Mouse (Mus musculus): ENCODE results near the gene Mrpl58. TPM values are rescaled to one million over a fixed set of nuclear protein-coding genes. Genes with fewer than 3 reads are reported as not detected.
A peak's percentile ranks its signal among the peaks of the same experiment; 100 is the strongest.
"Not testable (repeated sequence)": the region's sequence is repeated elsewhere in the genome, so short reads cannot be mapped to it uniquely, and the experiment has no call there.

Mrpl58 gene
- polyA plus RNA-seq, 1 experiment from 2014 or later: 235 TPM

DNA sequence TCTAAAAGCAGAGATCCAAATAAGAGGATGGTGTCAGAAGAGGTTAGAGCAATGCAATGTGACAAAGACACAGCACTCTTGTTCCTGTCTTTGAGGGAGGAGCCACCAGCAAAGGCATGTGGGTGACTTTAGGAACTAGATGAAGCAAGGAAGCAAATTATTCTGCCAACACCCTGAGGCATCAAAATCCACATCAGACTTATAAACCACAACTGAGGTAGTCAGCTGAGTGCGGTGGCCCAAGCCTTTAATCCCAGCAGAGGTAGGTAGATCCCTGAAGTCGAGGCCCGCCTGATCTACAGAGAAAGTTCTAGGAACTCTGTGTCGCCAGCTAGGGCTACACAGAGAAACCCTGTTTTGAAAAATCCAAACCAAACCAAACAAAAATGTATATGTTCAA is 26.3 kb upstream of the Mrpl58 start:
- Histone ChIP-seq H3K36me3 (ENCODE audit: control insufficient read depth, insufficient read depth, low read length) (no peaks in the 10 kb centered on the region), H3K9me3 (ENCODE audit: control insufficient read depth, low read length) (no peaks in the 10 kb centered on the region), H3K4me1 (ENCODE audit: control insufficient read depth, insufficient read depth, low read length) (peaks cover 5% of the 10 kb centered on the region; the same call in 1 of the 2 replicates), H3K27ac (ENCODE audit: low read depth, low read length) (no peak overlapping the region), H3K4me3 (ENCODE audit: low read length) (no peak overlapping the region), H3K4me2 (replicated peaks; ENCODE audit: low read depth, low read length) (no peak overlapping the region), H3K9ac (ENCODE audit: low read depth, low read length) (no peak overlapping the region), H3K27me3 (ENCODE audit: control insufficient read depth, insufficient read depth, low read length) (peaks cover 21% of the 10 kb centered on the region)
- ATAC-seq (ENCODE audit: low FRiP score, low TSS enrichment): no peak
- 91% methylated on average over 4 of the region's 4 CpGs for WGBS

DNA sequence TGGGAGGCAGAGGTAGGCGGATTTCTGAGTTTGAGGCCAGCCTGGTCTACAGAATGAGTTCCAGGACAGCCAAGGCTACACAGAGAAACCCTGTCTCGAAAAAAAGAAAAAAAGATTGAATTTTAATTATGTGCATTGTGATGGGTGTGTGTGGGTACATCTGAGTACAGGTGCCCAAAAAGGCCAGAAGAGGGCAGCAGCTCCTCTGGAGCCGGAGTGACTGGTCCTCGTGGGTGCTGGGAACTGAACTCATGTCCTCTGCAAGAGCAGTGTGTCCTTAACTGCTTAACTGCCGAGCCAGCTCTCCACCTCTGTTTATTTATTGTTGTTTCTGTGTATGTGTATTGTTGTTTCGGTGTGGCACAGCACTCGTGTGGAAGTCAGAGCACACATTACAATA is 25.7 kb upstream of the Mrpl58 start:
- Histone ChIP-seq H3K4me3 (ENCODE audit: low read length) (no peak overlapping the region), H3K27ac (ENCODE audit: low read depth, low read length) (no peak overlapping the region), H3K9ac (ENCODE audit: low read depth, low read length) (no peak overlapping the region), H3K4me2 (replicated peaks; ENCODE audit: low read depth, low read length) (no peak overlapping the region), H3K36me3 (ENCODE audit: control insufficient read depth, insufficient read depth, low read length) (no peaks in the 10 kb centered on the region), H3K4me1 (ENCODE audit: control insufficient read depth, insufficient read depth, low read length) (peaks cover 11% of the 10 kb centered on the region), H3K9me3 (ENCODE audit: control insufficient read depth, low read length) (no peaks in the 10 kb centered on the region), H3K27me3 (ENCODE audit: control insufficient read depth, insufficient read depth, low read length) (peaks cover 21% of the 10 kb centered on the region)
- no peak for ATAC-seq (ENCODE audit: low FRiP score, low TSS enrichment)
- WGBS: 80% methylated on average over 7 of the region's 7 CpGs

- no peak for ATAC-seq (ENCODE audit: low FRiP score, low TSS enrichment)
- Histone ChIP-seq H3K4me1 (ENCODE audit: control insufficient read depth, insufficient read depth, low read length) (peaks cover 34% of the 10 kb centered on the region), H3K27me3 (ENCODE audit: control insufficient read depth, insufficient read depth, low read length) (no peaks in the 10 kb centered on the region), H3K9me3 (ENCODE audit: control insufficient read depth, low read length) (no peaks in the 10 kb centered on the region), H3K4me3 (ENCODE audit: low read length) (peak overlapping the region; percentile 83), H3K4me2 (replicated peaks; ENCODE audit: low read depth, low read length) (peak overlapping the region; percentile 91), H3K27ac (ENCODE audit: low read depth, low read length) (no peak overlapping the region), H3K9ac (ENCODE audit: low read depth, low read length) (0 out of 2 replicates have a peak overlapping the region, but pooled peaks have one; percentile 93), H3K36me3 (ENCODE audit: control insufficient read depth, insufficient read depth, low read length) (no peaks in the 10 kb centered on the region)
- 12% methylated on average over 9 of the region's 9 CpGs for WGBS
These were observed 22.3 kb upstream of the Mrpl58 start for GRCm38 (mm10) chr11:115381276-115381675.

DNA sequence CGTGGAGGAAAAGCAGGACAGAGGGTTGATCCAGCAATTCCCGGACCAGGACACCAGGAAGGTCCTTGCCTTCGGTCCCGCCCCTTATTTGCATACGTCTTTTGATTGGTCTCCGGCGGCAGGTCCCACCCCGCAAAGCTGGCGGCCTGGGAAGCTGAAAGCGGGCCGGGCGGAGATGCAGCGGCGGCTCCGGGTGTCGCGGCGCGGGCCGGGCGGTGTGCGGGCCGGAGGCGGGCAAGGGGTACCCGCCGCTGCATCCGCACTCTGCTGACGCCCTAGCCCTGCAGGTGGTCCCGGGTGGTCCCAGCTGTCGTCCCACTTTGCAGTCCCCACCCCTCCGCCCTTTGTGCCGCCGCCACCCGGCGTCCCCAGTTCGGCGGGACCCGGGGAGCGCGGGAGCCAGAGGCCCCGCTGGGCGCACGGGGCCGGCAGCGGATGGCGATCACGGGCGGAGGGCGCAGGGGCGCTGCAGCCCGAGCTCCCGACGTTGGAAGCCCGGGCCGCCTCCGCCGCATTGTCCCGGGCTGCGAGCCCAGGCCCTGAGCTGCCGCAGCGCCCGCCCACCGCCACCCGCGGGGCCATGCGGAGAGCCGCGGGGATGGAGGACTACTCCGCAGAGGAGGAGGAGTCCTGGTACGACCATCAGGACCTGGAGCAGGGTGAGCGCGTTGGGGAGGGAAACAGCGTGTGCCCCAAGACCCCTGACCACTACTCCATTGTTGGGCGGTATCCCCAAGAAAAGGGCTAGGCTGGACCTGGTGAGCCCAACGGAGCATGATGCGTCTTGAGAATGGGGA is 21.6 kb upstream of the Mrpl58 start, which contains the start of gene Cdr2l:
Gene Cdr2l (plus strand): TSS at position 174 of the 797 bp plus-strand sequence.
- peak; percentile 89 for ATAC-seq (ENCODE audit: low FRiP score, low TSS enrichment)
- peak within 1 kb of the TSS; percentile 83 for H3K4me3 ChIP-seq (ENCODE audit: low read length)
- peak within 1 kb of the TSS; percentile 91 for H3K4me2 ChIP-seq (replicated peaks; ENCODE audit: low read depth, low read length)
- WGBS: under 1% methylated on average over 64 of the region's 76 CpGs
- H3K36me3 ChIP-seq (ENCODE audit: control insufficient read depth, insufficient read depth, low read length): no peaks in the 10 kb centered on the region
- H3K4me1 ChIP-seq (ENCODE audit: control insufficient read depth, insufficient read depth, low read length): peaks cover 34% of the 10 kb centered on the region
- peak within 1 kb of the TSS; percentile 68 for H3K27ac ChIP-seq (ENCODE audit: low read depth, low read length)
- no peaks in the 10 kb centered on the region for H3K27me3 ChIP-seq (ENCODE audit: control insufficient read depth, insufficient read depth, low read length)
- H3K9me3 ChIP-seq (ENCODE audit: control insufficient read depth, low read length): no peaks in the 10 kb centered on the region
- peak within 1 kb of the TSS; percentile 93 for H3K9ac ChIP-seq (ENCODE audit: low read depth, low read length)

GRCm38 (mm10) chr11:115382891-115383290 is 20.7 kb upstream of the Mrpl58 start:
- Histone ChIP-seq H3K4me3 (ENCODE audit: low read length) (peak overlapping the region; percentile 83), H3K9ac (ENCODE audit: low read depth, low read length) (peak overlapping the region; percentile 93; the same call in 1 of the 2 replicates), H3K27ac (ENCODE audit: low read depth, low read length) (no peak overlapping the region), H3K27me3 (ENCODE audit: control insufficient read depth, insufficient read depth, low read length) (no peaks in the 10 kb centered on the region), H3K4me1 (ENCODE audit: control insufficient read depth, insufficient read depth, low read length) (peaks cover 34% of the 10 kb centered on the region), H3K36me3 (ENCODE audit: control insufficient read depth, insufficient read depth, low read length) (no peaks in the 10 kb centered on the region), H3K9me3 (ENCODE audit: control insufficient read depth, low read length) (no peaks in the 10 kb centered on the region), H3K4me2 (replicated peaks; ENCODE audit: low read depth, low read length) (peak overlapping the region; percentile 91)
- 20% methylated on average over 5 of the region's 5 CpGs for WGBS
- ATAC-seq (ENCODE audit: low FRiP score, low TSS enrichment): no peak

DNA sequence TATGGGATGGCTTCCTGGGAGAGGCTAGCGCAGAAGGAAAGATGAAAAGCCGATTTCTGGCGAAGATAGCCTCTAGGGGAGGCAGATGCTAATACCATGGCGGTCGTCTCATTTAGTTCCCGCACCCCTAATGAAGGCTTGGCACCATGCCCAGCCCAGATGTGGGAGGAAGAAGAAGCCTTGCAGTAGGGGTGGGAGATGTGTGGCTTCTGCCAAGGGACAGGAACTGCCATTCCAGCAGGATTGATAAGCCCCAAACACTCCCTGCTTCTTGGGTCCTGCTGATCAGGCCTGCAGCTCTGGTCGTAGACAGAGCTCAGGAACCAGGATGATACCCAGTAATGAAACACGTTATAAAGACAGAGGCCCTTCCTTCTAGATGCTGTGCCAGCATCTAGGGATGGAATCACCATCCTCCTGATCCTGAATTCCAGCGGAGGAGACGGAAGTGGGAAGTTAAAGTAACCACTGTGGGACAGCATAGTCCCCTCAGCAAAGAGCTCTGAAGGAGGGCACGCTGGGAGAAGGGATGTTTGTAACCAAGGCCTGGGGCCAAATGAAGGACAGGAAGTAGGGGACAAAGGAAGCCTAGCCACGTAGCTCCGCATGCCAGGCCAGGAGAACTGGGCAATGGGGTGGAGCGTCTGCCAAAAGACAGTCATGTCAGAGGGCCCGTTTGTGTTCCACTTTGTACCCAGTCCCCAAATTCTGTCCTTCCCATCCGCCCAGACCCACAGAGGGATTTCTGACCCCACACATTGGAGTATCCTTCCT is 19.7 kb upstream of the Mrpl58 start:
- no peak for ATAC-seq (ENCODE audit: low FRiP score, low TSS enrichment)
- Histone ChIP-seq H3K36me3 (ENCODE audit: control insufficient read depth, insufficient read depth, low read length) (no peaks in the 10 kb centered on the region), H3K4me2 (replicated peaks; ENCODE audit: low read depth, low read length) (peak overlapping the region; percentile 91), H3K9ac (ENCODE audit: low read depth, low read length) (peak overlapping the region; percentile 25; the same call in 1 of the 2 replicates), H3K27me3 (ENCODE audit: control insufficient read depth, insufficient read depth, low read length) (no peaks in the 10 kb centered on the region), H3K4me3 (ENCODE audit: low read length) (no peak overlapping the region), H3K27ac (ENCODE audit: low read depth, low read length) (peak overlapping the region; percentile 2; the same call in 1 of the 2 replicates), H3K9me3 (ENCODE audit: control insufficient read depth, low read length) (no peaks in the 10 kb centered on the region), H3K4me1 (ENCODE audit: control insufficient read depth, insufficient read depth, low read length) (peaks cover 34% of the 10 kb centered on the region)
- WGBS: 55% methylated on average over 16 of the region's 16 CpGs

DNA sequence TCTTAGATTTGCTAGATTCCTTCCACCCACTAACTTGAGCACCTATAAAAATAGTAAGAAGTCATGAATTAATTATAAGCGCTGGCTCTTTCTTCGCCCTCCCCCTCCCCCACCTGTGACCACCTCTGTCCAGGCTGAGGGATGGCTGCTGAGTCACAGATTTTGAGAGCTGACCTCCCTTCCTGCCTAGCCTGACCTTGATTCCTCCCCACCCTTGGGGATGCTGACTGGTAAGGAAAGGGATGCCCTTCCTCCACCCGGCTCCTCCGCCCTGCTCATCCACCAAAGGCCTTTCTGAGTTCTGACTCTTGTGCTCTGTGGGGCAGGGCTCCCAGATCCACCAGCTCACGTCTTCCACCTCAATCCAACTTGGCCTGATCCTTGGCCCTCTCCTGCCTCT is 19.0 kb upstream of the Mrpl58 start:
- Histone ChIP-seq H3K9ac (ENCODE audit: low read depth, low read length) (no peak overlapping the region), H3K4me2 (replicated peaks; ENCODE audit: low read depth, low read length) (no peak overlapping the region; the same call in 1 of the 2 replicates), H3K4me3 (ENCODE audit: low read length) (no peak overlapping the region), H3K9me3 (ENCODE audit: control insufficient read depth, low read length) (no peaks in the 10 kb centered on the region), H3K36me3 (ENCODE audit: control insufficient read depth, insufficient read depth, low read length) (no peaks in the 10 kb centered on the region), H3K4me1 (ENCODE audit: control insufficient read depth, insufficient read depth, low read length) (peaks cover 34% of the 10 kb centered on the region), H3K27me3 (ENCODE audit: control insufficient read depth, insufficient read depth, low read length) (no peaks in the 10 kb centered on the region), H3K27ac (ENCODE audit: low read depth, low read length) (0 out of 2 replicates have a peak overlapping the region, but pooled peaks have one; percentile 2)
- ATAC-seq (ENCODE audit: low FRiP score, low TSS enrichment): no peak
- WGBS: 61% methylated on average over 5 of the region's 5 CpGs

DNA sequence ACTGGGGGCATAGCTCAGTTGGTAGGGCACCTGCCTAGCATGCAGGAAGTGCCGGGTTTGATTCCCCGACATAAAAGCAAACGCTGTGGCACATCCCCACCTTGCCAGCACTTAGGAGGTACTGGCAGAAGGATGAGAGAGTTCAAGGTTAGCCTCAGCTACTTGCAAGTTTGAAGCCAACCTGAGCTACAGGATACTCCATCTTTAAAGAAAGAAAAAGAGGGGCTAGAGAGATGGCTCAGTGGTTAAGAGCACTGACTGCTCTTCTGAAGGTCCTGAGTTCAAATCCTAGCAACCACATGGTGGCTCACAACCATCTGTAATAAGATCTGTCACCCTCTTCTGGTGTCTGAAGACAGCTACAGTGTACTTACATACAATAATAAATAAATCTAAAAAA is 16.7 kb upstream of the Mrpl58 start:
- not testable (repeated sequence) for H3K27ac ChIP-seq (ENCODE audit: low read depth, low read length); H3K4me3 ChIP-seq (ENCODE audit: low read length); H3K4me2 ChIP-seq (replicated peaks; ENCODE audit: low read depth, low read length); H3K27me3 ChIP-seq (ENCODE audit: control insufficient read depth, insufficient read depth, low read length); H3K9ac ChIP-seq (ENCODE audit: low read depth, low read length); ATAC-seq (ENCODE audit: low FRiP score, low TSS enrichment); H3K9me3 ChIP-seq (ENCODE audit: control insufficient read depth, low read length)
- H3K36me3 ChIP-seq (ENCODE audit: control insufficient read depth, insufficient read depth, low read length): peaks cover 10% of the 10 kb centered on the region; the same call in 1 of the 2 replicates
- 90% methylated on average over 3 of the region's 3 CpGs for WGBS
- peaks cover 34% of the 10 kb centered on the region for H3K4me1 ChIP-seq (ENCODE audit: control insufficient read depth, insufficient read depth, low read length)
